ENCODE assay signal across 8 mouse cellular contexts in genomic region chr8:60505653-60506521, GRCm38 (mm10). TPM values are rescaled to one million over a fixed set of nuclear protein-coding genes. Genes with fewer than 3 reads are reported as not detected.
DNase-seq lines count a peak whose midpoint lies in the region; ATAC-seq and TF ChIP-seq lines count a peak whose summit lies in the region.

Gene Aadat, plus strand, starts transcription at chr8:60505932.

- H3K4me1 ChIP-seq in forebrain, embryonic 16.5 days (replicated peaks; ENCODE audit: control insufficient read depth, insufficient read depth, low read length): peaks cover 4% of the 10 kb centered on the region

- peak; percentile 5 for DNase-seq in MEL-GATA-1-ER (ENCODE audit: extremely low read depth, low read depth)
- peak; percentile 68 for DNase-seq in cerebellum, adult 11 months
- DNase-seq in heart, postnatal 4 days: peak; percentile 53
- DNase-seq in layer of hippocampus, adult 2 months (ENCODE audit: low spot score in 2 of 2): peak; percentile 73 to 78
- DNase-seq in lung, adult 18-20 months: peak; percentile 12 to 29
- DNase-seq in ovary, postnatal 10 days (ENCODE audit: low spot score): peak; percentile 26

- no peak within 1 kb of the TSS for H3K27ac ChIP-seq in forebrain, embryonic 16.5 days (ENCODE audit: low read length)
- peak within 1 kb of the TSS; percentile 82 for H3K27ac ChIP-seq in layer of hippocampus, adult 2 months

- H3K4me3 ChIP-seq in forebrain, embryonic 16.5 days (replicated peaks; ENCODE audit: low read length): peak within 1 kb of the TSS; percentile 69
- peak within 1 kb of the TSS; percentile 77 for H3K4me3 ChIP-seq in layer of hippocampus, adult 2 months

- H3K36me3 ChIP-seq in forebrain, embryonic 16.5 days (ENCODE audit: control insufficient read depth, insufficient read depth): no peaks in the 10 kb centered on the region

- H3K9ac ChIP-seq in forebrain, embryonic 16.5 days (replicated peaks; ENCODE audit: low read depth, low read length): peak within 1 kb of the TSS; percentile 71

- no peaks in the 10 kb centered on the region for H3K9me3 ChIP-seq in forebrain, embryonic 16.5 days (ENCODE audit: control insufficient read depth, low read length)

- peak; percentile 100 for ATAC-seq in forebrain, embryonic 16.5 days
- no peak for ATAC-seq in activated CD4-positive, CD25-positive, alpha-beta regulatory T cell, adult 4 months

- H3K27me3 ChIP-seq in forebrain, embryonic 16.5 days (replicated peaks; ENCODE audit: control insufficient read depth, insufficient read depth, low read length): no peaks in the 10 kb centered on the region

- TF ChIP-seq CTCF in layer of hippocampus, adult 2 months (conservative IDR thresholded peaks at IDR 0.05): peak; percentile 91

- H3K4me2 ChIP-seq in forebrain, embryonic 16.5 days (ENCODE audit: low read length): peak within 1 kb of the TSS; percentile 100

- 0% methylated on average over 25 of the region's 25 CpGs for WGBS in forebrain, embryonic 16.5 days

RNA-seq across cellular contexts. Expression of gene Aadat, which starts in this region (rescaled TPM):
- 0.60 and 0.72 TPM in 2 replicates for polyA plus RNA-seq in forebrain, embryonic 16.5 days (2015; fragmentation: Nextera tagmentation; extraction: Ambion mirVana)
- total RNA-seq in heart, postnatal 4 days (2021): not detected
- under 1 TPM; 0.18 to 0.66 TPM for total RNA-seq in layer of hippocampus, adult 2 months (2021)
- polyA plus RNA-seq in activated CD4-positive, CD25-positive, alpha-beta regulatory T cell, adult 4 months (2017; shearing (Covaris generic)): not detected

Comparison
In these comparisons a context has a peak if more than half of its experiments do, and no peak if none do; other contexts are left out.
1. Peak in ATAC-seq, H3K4me3 ChIP-seq, H3K9ac ChIP-seq and H3K4me2 ChIP-seq in forebrain, embryonic 16.5 days; RNA of the gene not detected or under 1 TPM.
2. Peak in DNase-seq in heart, postnatal 4 days; RNA of the gene not detected or under 1 TPM.
3. Peak in DNase-seq, H3K4me3 ChIP-seq and H3K27ac ChIP-seq in layer of hippocampus, adult 2 months; RNA of the gene not detected or under 1 TPM.
4. DNase-seq: peak in every context shown above with its lines; median percentile 76 in layer of hippocampus, adult 2 months; 68 in cerebellum, adult 11 months; 53 in heart, postnatal 4 days; 26 in ovary, postnatal 10 days; 20 in lung, adult 18-20 months; 5 in MEL-GATA-1-ER.